In the genomic region with DNA sequence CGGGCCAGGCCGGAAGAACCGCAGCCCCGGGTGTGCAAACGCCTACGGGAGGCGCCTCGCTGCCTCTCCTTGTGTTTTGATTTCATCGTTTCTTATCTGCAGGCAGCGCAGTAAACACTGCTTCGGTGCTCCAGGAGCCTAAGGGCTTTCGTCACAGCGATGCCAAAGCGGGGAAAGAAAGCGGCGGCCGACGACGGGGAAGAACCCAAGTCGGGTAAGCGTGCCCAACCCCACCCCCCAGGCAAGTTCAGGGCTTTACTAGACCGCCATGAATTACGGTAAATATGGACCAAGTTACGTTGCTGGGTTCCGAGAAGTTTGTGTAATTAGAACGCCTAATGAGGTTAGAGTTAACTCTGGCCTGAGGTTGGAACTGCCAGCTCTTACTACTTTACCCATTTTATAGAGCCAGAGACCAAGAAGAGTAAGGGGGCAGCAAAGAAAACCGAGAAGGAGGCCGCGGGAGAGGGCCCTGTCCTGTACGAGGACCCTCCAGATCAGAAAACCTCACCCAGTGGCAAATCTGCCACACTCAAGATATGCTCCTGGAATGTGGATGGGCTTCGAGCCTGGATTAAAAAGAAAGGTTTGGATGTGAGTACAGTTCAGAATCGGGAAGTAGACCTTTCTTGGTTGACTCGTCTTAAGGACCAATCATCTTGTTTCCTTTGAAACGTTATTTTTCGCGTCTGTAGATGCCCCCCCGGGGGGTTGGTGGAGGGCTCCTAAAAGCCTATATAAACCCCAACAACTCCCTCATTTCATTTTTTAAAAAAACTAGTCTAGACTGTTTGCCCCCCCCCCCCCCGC, we compare ENCODE assay signal across 7 mouse cellular contexts. TPM values are rescaled to one million over a fixed set of nuclear protein-coding genes. Genes with fewer than 3 reads are reported as not detected.
DNase-seq lines count a peak whose midpoint lies in the region; ATAC-seq lines count a peak whose summit lies in the region.

No protein-coding gene starts in this region.

- H3K36me3 ChIP-seq in lung, embryonic 16.5 days (ENCODE audit: control insufficient read depth, insufficient read depth, low read length) = peaks cover 22% of the 10 kb centered on the region
- peaks cover 30% of the 10 kb centered on the region for H3K36me3 ChIP-seq in hindbrain, embryonic 15.5 days
- peaks cover 35% of the 10 kb centered on the region for H3K36me3 ChIP-seq in midbrain, embryonic 13.5 days

- H3K4me2 ChIP-seq in lung, embryonic 16.5 days (ENCODE audit: low read depth, low read length) = peak overlapping the region; percentile 89
- peak overlapping the region; percentile 81 for H3K4me2 ChIP-seq in hindbrain, embryonic 15.5 days
- peak overlapping the region; percentile 88 for H3K4me2 ChIP-seq in midbrain, embryonic 13.5 days (replicated peaks)

- no peak for DNase-seq in lung, postnatal 25 days (ENCODE audit: low spot score)
- DNase-seq in embryo, embryonic 9.5 days (ENCODE audit: extremely low spot score) = peak; percentile 43
- no peak for DNase-seq in left cerebral cortex, postnatal 14 days (ENCODE audit: low spot score in 2 of 2)
- DNase-seq in urinary bladder, postnatal 10 days (ENCODE audit: low spot score) = no peak

- H3K9me3 ChIP-seq in lung, embryonic 16.5 days (ENCODE audit: control insufficient read depth, low read length) = no peaks in the 10 kb centered on the region
- no peaks in the 10 kb centered on the region for H3K9me3 ChIP-seq in hindbrain, embryonic 15.5 days
- H3K9me3 ChIP-seq in midbrain, embryonic 13.5 days = no peaks in the 10 kb centered on the region

- WGBS in lung, embryonic 16.5 days = under 1% methylated on average over 38 of the region's 38 CpGs
- WGBS in hindbrain, embryonic 15.5 days = 1% methylated on average over 38 of the region's 38 CpGs
- under 1% methylated on average over 38 of the region's 38 CpGs for WGBS in midbrain, embryonic 13.5 days

- intact Hi-C loops in left cerebral cortex, postnatal 14 days (cut with DNase I) = no loop called here

- H3K4me3 ChIP-seq in lung, embryonic 16.5 days (ENCODE audit: low read length) = peak overlapping the region; percentile 88
- H3K4me3 ChIP-seq in hindbrain, embryonic 15.5 days = peak overlapping the region; percentile 83
- H3K4me3 ChIP-seq in midbrain, embryonic 13.5 days (replicated peaks) = peak overlapping the region; percentile 66

- no peaks in the 10 kb centered on the region for H3K27me3 ChIP-seq in lung, embryonic 16.5 days (ENCODE audit: control insufficient read depth, insufficient read depth, low read depth, low read length)
- H3K27me3 ChIP-seq in hindbrain, embryonic 15.5 days = no peaks in the 10 kb centered on the region
- no peaks in the 10 kb centered on the region for H3K27me3 ChIP-seq in midbrain, embryonic 13.5 days

- peak overlapping the region; percentile 94 for H3K27ac ChIP-seq in lung, embryonic 16.5 days (ENCODE audit: low read length)
- H3K27ac ChIP-seq in hindbrain, embryonic 15.5 days (replicated peaks) = peak overlapping the region; percentile 91
- peak overlapping the region; percentile 86 for H3K27ac ChIP-seq in midbrain, embryonic 13.5 days

- peak overlapping the region; percentile 85 for H3K9ac ChIP-seq in lung, embryonic 16.5 days (ENCODE audit: low read length)
- H3K9ac ChIP-seq in hindbrain, embryonic 15.5 days = peak overlapping the region; percentile 75
- H3K9ac ChIP-seq in midbrain, embryonic 13.5 days (replicated peaks) = peak overlapping the region; percentile 79

- H3K4me1 ChIP-seq in lung, embryonic 16.5 days (replicated peaks; ENCODE audit: control insufficient read depth, insufficient read depth, low read length) = peaks cover 20% of the 10 kb centered on the region
- H3K4me1 ChIP-seq in hindbrain, embryonic 15.5 days (replicated peaks) = peaks cover 48% of the 10 kb centered on the region
- H3K4me1 ChIP-seq in midbrain, embryonic 13.5 days (replicated peaks) = peaks cover 45% of the 10 kb centered on the region

- peak; percentile 39; the same call in 1 of the 2 replicates for ATAC-seq in lung, embryonic 16.5 days (ENCODE audit: low read depth)
- peak; percentile 1 for ATAC-seq in hindbrain, embryonic 15.5 days (ENCODE audit: low FRiP score, low read depth)
- peak; percentile 2; the same call in 1 of the 2 replicates for ATAC-seq in midbrain, embryonic 13.5 days

RNA-seq across cellular contexts. Expression of a gene that starts 0.5 kb away (rescaled TPM):
- 171 and 177 TPM in 2 replicates for polyA plus RNA-seq in lung, embryonic 16.5 days (2015; fragmentation: Nextera tagmentation; extraction: Ambion mirVana)
- polyA plus RNA-seq in hindbrain, embryonic 15.5 days (2015; fragmentation: Nextera tagmentation; extraction: Ambion mirVana) = 172 and 178 TPM in 2 replicates
- 279 and 280 TPM in 2 replicates for polyA plus RNA-seq in midbrain, embryonic 13.5 days (2015; fragmentation: Nextera tagmentation; extraction: Ambion mirVana)
- total RNA-seq in left cerebral cortex, postnatal 14 days (2021) = 10 to 100 TPM; 57.7 to 61.1 TPM

RNA-seq across cellular contexts. Expression of a gene that starts 0.6 kb away (rescaled TPM):
- 153 and 171 TPM in 2 replicates for polyA plus RNA-seq in lung, embryonic 16.5 days (2015; fragmentation: Nextera tagmentation; extraction: Ambion mirVana)
- polyA plus RNA-seq in hindbrain, embryonic 15.5 days (2015; fragmentation: Nextera tagmentation; extraction: Ambion mirVana) = 110 and 111 TPM in 2 replicates
- polyA plus RNA-seq in midbrain, embryonic 13.5 days (2015; fragmentation: Nextera tagmentation; extraction: Ambion mirVana) = 127 and 130 TPM in 2 replicates
- total RNA-seq in left cerebral cortex, postnatal 14 days (2021) = 10 to 100 TPM; 35.1 to 39.7 TPM

RNA-seq across cellular contexts. Expression of a gene that starts 5.3 kb away (rescaled TPM):
- polyA plus RNA-seq in lung, embryonic 16.5 days (2015; fragmentation: Nextera tagmentation; extraction: Ambion mirVana) = 47.1 and 48.4 TPM in 2 replicates
- 92.4 and 107 TPM in 2 replicates for polyA plus RNA-seq in hindbrain, embryonic 15.5 days (2015; fragmentation: Nextera tagmentation; extraction: Ambion mirVana)
- polyA plus RNA-seq in midbrain, embryonic 13.5 days (2015; fragmentation: Nextera tagmentation; extraction: Ambion mirVana) = 78.9 and 85.3 TPM in 2 replicates
- 10 to 100 TPM; 87.3 to 98.4 TPM for total RNA-seq in left cerebral cortex, postnatal 14 days (2021)

RNA-seq across cellular contexts. Expression of a gene that starts 5.6 kb away (rescaled TPM):
- 68.8 and 73.1 TPM in 2 replicates for polyA plus RNA-seq in lung, embryonic 16.5 days (2015; fragmentation: Nextera tagmentation; extraction: Ambion mirVana)
- 22.1 and 25.5 TPM in 2 replicates for polyA plus RNA-seq in hindbrain, embryonic 15.5 days (2015; fragmentation: Nextera tagmentation; extraction: Ambion mirVana)
- 29.1 and 31.1 TPM in 2 replicates for polyA plus RNA-seq in midbrain, embryonic 13.5 days (2015; fragmentation: Nextera tagmentation; extraction: Ambion mirVana)
- 10 to 100 TPM; 13.7 to 15.2 TPM for total RNA-seq in left cerebral cortex, postnatal 14 days (2021)

RNA-seq across cellular contexts. Expression of a gene that starts 19.0 kb away (rescaled TPM):
- not detected in 2 replicates for polyA plus RNA-seq in lung, embryonic 16.5 days (2015; fragmentation: Nextera tagmentation; extraction: Ambion mirVana)
- polyA plus RNA-seq in hindbrain, embryonic 15.5 days (2015; fragmentation: Nextera tagmentation; extraction: Ambion mirVana) = not detected in 2 replicates
- not detected in 2 replicates for polyA plus RNA-seq in midbrain, embryonic 13.5 days (2015; fragmentation: Nextera tagmentation; extraction: Ambion mirVana)
- 10 to 100 TPM in 1 of 2 experiments, 1 to 10 TPM in 1; 9.2 to 14.4 TPM for total RNA-seq in left cerebral cortex, postnatal 14 days (2021)
